Mouse (Mus musculus): Measurements from ENCODE around the gene Slc5a10.
A peak's percentile ranks its signal among the peaks of the same experiment; 100 is the strongest.

Gene Slc5a10

DNA sequence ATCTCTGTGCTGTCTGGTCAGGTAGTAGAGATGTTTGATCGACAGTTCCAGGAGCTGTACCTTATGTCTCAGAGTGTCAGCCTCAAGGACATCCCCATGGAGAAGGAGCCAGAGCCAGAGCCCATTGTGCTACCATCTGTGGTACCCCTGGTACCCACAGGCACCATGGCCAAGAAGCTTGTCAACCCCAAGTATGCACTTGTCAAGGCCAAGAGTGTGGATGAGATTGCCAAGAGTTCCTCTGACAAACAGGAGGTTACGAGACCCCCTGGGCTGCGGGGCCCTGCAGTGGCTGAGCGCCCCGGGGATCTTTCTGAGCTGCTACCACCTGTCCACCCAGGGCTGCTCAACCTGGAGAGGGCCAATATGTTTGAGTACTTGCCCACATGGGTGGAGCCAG, 18.1 kb downstream of the Slc5a10 start:
- peak; percentile 75 to 82 for DNase-seq

DNA sequence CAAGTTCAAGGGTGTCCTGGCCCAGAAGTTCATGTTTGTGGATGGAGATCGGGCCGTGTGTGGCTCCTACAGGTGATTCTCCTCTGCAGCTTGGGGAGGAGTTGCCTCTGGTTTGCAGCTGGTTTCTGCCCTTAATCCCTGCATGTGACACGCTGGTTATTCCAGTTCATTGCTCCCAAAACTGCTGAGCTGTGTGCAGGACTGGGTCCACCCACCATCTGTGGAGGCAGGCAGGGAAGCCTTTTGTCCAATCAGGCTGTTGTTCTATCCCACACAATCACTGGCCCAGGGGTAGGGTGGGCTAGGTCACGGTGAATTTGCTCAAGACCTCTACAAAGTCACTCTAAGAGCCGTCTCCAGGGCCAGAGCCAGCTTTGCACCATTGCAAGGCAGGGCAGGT, 18.9 kb downstream of the Slc5a10 start:
- DNase-seq = no peak

DNA sequence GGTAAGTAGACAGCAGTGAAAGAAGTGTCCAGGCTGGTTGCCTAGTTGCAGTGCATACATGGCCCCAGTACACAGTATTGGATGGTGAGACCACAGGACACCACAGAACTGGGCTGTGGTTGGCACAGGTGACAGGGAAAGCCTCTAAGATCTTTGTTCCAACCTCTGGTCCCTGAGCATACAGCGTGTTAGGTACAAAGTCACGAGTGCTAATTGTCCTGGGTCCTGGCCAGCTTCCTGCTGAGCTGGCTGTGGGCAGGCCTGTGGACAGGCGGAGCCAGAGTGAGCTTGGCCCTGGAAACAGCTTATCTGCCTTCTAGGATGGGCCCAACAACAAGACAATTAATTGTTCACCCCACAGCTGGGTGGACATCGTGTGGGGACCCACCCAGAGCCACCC, 20.7 kb downstream of the Slc5a10 start:
- DNase-seq = peak; percentile 86 to 87

DNA sequence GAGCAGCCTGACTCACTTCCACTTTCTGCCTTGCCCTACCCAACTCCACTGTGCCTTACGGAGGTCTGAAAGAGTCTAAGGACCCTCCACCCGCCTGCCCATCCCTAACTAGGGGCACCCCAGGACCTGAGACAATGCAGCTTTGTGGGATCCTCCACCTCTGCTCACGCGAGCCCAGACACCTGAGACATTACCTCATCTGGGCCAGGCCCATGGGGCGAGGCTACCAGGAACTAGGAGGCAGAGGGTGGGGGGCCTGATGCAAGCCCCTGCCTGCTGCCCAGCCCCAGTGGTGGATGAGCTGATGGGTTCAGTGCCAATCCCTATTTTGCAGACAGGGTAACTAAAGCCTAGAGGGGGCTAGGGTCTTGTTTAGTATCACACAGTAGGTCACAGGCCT, 21.2 kb downstream of the Slc5a10 start:
- DNase-seq = no peak

DNA sequence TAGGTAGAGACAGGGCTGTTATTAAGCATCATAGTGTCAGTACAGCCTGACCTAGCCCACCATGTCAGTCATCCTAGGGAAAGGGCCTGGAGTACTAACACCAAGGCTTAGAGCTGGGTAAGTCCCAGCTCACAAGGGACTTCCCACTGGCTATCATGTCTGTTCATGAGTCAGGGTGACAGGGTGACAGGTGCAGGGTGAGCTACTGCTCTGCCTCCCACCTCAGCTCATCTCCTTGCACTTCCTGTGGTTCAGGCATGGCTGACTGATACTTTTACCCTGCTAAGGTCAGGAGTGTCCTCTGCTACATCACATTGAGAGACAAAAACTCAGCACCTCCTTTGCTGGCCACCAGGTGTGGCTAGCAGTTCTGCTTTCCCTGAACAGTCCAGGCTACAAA, 21.8 kb downstream of the Slc5a10 start:
- DNase-seq = no peak

DNA sequence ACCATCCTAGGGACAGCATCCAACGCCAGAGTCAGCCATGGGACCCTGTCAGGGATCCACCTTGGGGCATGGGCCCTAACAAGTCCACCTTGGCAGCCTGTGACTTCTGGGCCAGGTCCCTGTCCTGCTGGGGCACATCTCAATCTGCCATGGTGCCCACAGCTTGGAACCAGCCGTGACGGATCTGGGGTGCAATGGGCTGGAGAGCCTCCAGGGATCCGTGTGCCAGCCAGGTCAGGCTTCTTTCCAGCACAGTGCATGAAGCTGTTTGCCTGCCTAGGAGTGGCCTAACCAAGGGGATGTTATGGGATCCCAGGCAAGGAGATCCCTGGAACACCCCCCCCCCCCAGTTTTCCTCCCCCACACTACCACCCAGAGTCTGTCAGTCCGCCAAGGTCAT, 27.6 kb downstream of the Slc5a10 start:
- DNase-seq = peak; percentile 72 to 79

DNA sequence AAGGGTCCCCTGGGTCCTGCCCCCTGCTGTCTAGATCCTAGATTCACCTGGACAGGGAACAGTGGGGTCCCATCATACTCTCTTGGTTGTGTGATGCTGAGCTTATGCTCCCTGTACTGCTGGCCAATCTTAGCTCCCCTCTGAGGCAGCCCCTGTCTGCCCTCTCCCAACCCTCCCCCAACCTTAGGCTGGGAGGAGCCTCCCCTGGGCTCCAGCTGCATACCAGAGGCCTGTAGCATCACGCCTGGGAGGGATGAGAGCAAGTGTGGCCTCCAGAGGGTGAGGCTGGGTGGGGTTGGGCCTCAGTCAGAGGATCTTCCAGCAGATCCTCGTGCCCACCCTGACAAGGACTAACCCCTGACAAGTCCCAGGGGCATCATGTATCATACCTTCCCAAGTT, 33.0 kb downstream of the Slc5a10 start:
- DNase-seq = no peak

DNA sequence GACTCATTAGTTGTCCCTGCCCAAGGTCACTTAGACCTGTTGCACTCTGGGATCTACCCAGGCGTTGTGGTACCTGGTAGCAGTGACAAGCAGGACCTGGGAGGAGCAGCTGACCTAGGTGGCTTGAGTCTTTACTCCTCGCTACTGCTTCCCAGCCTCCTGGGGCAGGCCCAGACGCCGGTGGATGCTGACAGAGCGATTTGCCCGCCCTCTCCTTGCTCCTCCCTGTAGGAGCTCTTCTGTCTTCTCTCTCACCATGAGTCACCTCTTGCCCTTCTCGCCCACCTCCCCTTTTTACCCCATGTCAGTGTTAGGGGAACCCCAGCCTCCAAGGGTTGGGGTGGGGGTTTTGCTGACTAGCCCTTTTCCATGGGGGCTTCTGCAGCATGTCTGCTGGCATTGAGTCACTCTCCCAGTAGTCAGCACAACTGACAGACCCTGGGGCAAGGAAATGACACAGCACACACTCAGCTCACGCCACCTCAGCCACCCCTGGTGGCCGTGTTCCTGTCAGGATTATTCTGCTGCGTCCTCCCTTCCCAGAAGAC, 33.6 kb downstream of the Slc5a10 start:
- no peak for DNase-seq

DNA sequence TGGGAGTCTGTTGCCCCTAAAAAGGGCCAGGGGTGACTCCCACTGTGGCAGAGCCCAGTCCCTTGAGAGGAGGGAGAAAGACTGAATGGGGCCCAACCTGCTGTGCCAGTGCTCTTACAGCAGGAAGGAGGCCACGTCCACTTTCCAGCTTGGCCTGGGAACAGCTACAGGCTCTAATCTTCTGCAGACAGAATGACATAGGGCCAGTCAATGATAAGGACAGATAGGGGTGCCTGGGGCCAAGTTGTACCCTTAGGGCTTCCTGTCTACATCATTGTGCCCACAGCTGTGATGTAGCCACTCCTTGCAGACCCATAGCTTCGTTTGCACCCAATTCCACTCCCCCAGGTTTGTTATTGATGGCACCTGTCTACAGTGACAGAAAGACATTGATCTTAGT, 34.5 kb downstream of the Slc5a10 start:
- no peak for DNase-seq

DNA sequence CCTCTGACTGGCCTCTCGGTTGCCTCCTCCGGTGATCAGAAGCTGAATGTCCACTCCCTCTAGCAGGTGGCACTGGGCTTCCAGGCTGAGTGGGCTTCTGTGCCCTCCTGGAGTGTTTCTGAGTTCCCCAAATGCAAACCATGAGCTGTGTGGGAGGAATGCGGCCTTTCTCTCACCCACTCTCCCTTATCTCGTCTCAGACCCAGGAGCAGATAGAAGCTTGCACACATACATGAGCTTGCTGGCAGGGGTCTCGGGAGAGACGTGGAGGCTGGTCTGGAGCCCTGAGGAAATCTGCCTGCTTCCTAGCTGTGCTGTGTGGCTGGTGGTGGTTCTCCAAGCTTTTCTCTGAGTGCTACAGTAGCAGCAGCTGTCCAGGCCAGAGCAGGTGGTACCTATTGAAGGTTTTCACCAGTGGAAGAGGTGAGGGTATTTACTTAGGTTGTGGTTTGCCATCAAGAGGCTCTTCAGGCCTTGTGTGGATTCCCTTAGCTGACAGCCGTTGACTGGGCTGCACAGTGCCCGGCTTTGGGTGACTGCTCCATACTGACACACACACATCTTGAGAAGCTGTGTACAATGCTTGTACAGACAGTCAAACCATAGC, 35.4 kb downstream of the Slc5a10 start:
- no peak for DNase-seq

DNA sequence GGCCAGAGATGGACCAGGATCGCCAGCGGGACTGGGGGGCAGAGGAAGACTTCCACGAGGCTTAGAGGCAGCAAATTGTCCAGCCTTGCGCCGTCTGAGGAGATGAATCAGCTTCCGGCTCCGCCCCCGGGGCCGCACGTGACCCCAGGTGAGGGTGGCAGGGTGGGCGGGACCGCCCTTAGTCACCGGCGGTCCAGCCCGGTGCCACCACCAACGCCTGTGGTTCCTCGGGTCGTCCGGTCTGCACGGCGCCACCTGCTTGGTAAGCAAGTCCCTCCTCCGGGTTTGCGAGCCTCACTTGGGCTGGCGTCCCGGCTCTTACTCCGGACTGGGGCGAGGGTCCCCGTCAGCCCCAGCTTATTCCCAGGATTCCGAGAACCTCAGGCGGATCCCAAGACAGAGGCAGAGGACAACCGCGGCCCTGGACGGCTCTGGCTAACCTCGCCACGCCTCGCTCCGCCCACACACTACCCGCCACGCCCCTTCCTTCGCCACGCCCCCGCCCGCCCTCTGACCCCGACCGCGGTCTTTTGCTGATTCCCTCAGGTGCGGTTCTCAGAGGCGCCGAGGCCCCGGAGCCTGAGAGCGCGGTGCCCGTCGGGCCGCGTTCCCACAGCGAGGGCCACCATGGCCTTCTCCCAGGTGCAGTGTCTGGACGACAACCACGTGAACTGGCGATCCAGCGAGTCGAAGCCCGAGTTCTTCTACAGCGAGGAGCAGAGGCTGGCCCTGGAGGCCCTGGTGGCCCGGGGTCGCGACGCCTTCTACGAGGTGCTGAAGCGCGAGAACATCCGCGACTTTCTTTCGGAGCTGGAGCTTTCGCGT, 36.5 kb downstream of the Slc5a10 start, which contains the start of gene Fam83g:
Fam83g (plus strand) TSS at position 185 of the 825 bp plus-strand sequence.
- no peak for DNase-seq

DNA sequence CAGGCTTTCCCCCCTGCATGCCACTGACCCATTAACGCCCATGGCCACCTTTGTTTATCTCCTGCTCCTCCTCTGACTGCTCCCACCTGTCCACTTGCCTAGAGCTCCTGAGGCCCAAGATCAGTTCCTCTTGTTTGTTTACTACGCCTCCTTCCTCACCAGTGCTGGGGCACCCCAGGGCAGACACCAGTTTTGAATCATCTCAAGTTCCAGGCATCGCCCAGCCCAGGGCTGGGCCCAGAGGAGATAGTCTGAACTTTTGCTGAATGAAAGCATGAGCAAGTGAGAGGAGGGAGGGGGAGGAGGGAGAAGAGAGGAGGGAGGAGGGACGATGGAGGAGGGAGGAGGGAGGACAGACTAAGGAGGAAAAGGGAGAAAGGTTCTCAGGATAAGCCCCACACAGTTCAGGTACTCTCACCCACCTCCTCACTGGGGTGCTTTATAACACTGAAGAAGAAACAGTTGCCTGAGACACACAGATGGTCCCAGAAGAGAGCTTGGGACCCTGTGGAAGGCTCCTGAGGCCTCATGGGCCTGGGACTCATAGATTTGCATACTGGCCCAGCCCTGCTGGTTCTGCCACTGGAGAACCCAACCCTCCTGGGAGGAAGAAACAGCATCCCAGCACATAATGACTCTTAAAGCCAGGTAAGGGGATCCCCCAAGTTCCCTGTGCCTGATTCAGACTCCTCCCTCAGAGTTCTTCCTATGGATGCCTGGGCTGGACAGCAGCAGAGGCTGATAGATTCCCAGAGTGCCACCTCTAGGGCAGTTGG, 41.3 kb downstream of the Slc5a10 start:
- no peak for DNase-seq

DNA sequence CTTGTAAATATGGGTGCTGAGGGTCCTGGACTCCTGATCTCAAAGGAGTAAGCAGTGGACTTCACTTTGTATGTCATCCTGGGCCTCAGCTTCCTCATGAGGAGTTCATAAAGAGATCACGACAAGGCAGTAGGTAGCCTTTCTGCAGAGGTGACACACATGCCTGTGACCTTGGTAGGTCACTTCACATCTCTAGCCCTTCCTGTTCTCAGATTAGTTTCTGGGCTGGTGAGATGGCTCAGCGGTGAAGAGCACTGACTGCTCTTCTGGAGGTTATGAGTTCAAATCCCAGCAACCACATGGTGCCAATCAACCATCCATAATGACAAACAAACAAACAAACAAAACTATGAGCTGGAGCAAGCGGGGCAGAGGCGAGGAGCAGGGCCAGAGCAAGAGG, 42.9 kb downstream of the Slc5a10 start:
- DNase-seq = no peak

DNA sequence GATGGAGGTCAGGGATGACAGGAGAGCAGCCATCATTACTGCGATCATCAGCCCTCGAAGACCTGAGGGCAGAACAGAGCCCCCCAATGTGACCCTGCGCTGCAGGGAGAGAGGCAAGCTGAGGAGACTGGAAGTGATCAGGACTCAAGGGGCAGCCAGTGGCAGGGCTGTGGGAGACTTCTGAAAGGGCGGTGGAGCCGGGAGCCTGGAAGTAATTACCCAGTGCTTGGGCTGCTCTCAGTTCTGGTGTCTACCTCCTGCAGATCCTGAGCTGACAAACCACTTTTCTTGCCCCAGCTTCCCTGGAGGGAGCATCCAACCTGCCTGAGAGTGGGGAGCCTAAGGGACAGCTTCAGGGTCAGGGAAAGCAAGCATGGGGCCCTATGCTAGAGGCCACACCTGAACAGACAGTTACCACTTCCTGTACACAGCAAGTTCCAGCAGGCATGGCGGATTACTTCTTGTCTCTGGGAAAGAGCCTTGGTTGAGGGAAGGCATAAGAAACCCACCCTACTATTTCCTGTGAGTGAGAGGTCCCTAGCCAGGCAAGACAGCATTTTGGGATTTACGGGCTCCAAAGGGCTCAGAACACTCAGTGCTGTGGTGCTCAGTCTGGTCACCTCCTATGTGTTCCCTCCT, 44.3 kb downstream of the Slc5a10 start:
- no peak for DNase-seq

DNA sequence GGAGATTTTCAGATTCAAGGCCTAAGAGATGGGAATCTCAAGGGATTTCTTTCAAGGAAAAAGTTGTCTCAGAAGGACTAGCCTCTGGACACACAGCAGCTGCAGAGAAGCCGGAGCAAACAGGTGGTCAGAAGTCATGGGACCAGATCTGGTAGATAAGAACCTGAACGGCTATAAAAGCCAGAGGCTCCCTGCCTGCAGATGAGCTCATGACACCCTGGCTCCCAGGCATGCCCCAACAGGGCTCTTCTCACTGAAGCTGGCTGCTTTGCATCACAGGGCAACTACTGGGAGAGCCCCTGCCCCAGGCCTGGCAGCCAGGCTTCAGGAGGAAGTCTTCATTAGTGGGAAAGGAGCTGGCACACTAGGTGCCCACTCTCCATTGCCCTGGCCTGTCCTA, 45.3 kb downstream of the Slc5a10 start:
- DNase-seq = no peak

DNA sequence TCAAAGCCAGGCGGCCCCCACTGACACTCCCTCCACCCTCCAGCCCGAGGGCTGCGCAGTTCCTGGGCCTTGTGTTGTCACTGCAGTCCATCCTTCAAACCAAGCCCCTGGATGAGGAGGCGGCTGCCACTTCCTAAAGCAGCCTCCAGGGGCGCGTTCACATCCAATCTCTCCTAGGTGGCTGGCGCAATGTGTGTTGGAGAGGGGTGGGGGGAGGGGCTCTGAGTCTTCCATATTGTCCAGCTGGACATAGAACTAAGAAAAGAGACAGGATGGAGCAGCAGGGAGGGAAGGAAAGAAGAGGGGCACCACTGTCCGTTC, 45.8 kb downstream of the Slc5a10 start:
- DNase-seq = peak; percentile 66 to 70

DNA sequence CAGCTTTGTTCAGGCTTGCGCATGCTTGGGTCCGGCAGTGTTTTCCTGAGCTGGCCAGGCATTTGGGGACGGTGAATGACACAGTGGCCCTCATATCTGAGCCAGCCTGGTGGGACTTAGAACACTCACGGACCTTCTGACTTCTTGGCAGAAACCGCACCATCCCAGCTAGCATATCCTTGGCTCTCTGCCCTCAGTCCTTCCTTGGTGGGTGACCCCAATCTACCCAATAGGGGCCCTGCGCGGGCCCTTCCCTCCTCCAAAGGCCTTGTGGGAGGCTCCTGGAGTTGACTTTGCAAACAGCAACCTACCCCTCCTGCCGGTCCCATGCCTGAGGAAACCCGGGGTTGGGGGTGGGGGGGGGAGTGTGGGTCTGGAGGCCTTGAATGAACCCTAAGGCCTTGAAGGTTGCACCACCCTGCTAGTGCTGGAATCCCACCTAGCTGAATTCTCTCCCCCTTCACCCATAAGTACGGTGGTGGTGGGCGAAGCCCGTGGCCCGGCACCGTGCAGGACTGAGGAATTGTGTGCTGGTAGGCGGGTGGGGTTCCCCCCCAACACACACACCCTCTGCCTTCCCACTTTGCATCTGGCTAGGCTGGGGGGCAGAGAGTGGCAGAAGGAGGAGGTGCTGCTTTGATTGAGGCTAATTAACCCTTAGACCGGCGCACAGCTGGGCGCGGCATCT, 46.3 kb downstream of the Slc5a10 start:
- peak; percentile 45 to 47 for DNase-seq

DNA sequence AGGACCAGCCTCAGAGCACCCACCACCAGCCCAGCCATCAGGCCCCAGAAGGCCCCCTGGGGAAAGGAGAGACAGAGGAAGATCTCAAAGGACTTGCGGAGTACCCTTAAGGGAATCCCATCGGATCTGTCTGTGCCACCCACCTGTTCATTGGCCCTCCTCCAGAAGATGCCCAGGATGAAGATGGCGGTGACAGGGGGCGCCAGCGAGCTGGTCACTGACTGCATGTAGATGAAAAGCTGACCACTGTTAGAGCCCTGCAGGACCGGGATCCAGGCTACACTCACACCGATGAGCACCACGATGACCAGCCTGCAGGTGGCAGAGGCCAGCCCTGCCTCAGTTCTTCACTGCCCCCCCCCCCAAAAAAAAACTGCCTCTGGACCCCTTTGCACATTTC, 46.9 kb downstream of the Slc5a10 start:
- DNase-seq = peak; percentile 77 to 87

DNA sequence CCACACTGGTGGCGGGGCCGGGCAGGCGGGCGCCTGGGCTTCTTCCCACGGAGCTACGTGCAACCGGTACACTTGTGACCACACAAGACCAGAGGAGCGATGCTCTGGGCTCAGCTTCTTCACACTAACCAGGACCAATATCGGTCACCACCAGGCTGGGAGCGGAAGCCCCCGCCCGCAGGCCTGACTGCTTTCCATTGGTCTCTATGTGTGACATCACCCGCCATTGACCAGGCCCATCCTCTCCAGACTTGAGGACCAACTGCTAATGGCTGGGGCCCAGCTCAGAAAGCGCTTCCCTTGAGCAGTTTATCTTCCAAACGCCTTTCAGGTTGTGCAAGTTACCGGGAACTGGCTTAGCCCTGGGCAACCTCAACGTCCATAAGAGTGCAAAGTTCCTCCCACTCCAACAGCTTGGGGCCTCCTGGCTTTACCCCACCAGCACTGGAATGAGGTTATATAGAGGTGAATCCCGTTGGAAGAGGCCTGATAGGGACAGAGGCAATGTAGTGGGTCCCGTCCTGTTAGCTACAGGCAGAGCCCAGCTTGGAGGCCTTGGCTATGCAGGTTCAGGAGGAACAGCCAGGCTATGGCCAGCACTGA, 48.7 kb downstream of the Slc5a10 start:
- DNase-seq = no peak

DNA sequence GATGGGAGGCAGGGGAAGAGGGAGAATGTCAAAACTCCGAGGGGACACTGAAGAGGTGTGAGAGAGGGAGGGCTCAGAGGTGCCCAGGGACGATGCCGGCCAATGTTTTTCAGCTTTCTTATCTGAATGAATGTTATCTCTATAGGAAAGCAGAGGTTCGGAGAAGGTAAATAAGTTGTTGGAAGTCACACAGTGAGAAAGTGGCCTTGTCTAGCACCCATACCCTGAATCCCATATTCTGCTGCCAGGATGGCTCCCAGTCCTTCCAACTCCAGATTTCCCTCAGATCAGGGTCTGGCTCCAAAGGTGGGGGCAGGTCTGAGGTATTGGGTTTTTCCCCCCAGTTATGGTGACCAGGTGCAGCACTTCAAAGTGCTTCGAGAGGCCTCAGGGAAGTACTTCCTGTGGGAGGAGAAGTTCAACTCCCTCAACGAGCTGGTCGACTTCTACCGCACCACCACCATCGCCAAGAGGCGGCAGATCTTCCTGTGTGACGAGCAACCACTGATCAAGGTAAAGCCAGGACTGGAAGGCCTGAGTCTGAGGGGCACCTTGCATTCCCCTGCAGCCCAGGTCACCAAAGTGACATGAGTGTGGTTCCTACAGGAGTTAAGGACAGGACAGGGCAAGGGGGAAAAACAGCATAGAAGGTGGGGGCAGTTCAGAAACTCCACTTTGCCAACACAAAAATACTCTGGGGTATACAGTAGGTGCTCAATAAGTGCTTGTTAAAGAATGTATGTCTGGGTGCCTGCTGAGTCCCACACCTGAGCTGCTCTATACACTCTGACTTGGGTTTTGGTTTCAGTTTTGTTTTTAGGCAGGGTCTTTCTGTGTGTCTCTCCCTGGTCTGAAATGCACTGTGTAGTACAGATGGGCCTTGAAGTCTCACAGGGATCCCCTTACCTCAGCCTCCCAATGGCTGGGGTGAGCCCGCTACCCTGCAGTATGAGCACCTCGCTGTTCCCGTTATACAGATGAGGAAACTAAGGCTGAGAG, 50.8 kb downstream of the Slc5a10 start:
- no peak for DNase-seq

DNA sequence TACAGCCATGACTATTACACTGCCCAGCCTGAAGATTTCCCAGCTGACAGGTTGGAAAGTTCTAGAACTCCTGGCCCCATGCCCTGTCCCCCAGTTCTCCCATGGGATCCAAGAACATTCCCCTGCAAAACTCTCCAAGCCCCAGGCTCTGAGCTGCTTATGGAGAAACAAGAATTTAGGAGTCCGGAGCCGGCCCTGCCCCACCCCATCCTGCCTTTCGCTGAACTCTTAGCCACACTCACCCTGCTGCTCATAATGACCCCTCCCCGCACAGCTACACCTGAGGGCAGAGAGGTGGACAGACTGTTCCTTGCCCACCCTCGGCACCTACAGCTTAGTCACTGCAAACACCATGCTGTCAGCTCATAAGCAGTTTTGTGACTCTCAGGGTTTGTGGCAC, 52.8 kb downstream of the Slc5a10 start:
- DNase-seq = no peak

Data from cerebellum, postnatal 10 days (tissue).